Mouse (Mus musculus) right cerebral cortex, adult 18-20 months (tissue): ENCODE data around the gene Myom1.

Experiments used
- DNase-seq: peaks from one replicate; pipeline ENCODE4 v3.0.0; 2022; ENCODE audit warnings: mixed read lengths

Myom1 gene

DNA sequence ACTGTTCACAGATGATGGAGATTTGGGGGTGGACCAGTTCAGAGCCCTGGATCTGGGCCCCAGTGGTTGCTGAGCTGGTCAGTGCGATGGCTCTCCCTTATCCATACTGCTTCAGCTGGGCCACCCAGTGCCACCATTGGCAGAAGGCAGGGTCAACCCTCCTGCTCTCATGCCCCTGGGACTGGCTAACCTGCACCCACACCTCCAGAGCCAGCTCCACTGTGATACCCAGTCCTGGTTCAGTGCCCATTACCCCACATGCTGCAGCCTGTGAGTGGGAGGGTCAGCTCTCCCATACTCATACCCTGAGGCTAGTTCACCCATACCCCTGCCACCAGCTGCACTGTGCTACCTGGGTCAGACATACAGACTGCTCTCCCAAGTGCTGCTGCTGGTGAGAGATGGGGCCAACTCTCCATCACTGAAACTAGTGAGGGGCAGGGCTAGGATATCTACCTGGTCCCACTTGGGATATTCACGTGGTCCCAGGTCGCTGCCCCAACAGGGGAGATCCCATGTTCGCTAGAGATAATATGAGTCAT lies 15.1 kb downstream of the Myom1 start:
- DNase-seq: no peak

DNA sequence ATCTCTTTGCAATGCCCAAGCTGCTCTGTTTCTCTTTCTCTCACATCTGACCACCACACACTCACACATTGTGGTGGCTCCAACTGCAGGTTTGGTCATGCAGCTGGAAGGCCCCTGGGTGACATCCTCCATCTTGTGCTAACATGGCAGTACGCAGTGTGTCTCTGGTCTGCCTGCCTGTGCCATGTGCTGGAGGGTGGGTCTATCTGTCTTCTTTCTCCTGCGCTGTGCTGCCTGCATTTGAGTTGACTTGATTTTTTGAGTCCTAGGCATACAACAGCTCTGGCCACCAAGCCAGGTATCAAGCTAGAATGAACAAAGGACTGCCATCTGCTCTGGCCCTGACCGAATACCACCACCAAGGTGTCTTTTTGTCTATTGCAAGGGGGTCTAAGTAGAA lies 15.7 kb downstream of the Myom1 start:
- no peak for DNase-seq

DNA sequence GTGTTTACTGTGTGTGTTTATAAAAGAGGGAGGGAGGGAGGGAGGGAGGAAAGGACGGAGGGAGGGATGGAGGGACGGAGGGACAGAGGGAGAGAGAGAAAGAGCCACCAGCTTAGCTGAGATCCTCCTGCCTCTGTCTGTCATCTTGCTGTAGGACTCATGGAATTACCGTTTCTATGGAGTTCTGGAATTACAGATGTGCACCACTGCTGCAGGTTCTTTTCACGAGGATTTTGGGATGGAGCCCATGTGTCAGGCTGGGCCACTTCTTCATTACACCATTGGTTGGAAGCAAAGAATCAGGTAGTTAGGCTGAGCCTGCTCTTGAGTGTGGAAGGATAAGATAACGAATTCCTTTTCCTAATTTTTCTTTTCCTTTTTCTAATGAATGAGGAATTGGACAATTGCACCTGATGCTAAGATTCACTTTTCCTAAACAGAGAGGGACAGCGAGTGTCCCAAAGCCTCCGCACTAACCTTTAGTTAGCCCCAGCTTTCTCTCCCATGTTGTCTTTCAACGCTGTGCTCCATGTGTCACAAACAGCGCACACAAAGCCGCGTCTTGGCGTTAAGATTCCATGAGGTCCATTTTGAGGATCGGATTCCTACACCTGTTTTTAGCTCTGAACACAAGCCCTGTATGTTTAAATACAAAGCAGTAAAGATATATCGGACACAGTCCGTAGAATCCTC lies 16.3 kb downstream of the Myom1 start:
- DNase-seq: no peak

GRCm38 (mm10) chr17:71019309-71019655 lies 16.8 kb downstream of the Myom1 start:
- no peak for DNase-seq

DNA sequence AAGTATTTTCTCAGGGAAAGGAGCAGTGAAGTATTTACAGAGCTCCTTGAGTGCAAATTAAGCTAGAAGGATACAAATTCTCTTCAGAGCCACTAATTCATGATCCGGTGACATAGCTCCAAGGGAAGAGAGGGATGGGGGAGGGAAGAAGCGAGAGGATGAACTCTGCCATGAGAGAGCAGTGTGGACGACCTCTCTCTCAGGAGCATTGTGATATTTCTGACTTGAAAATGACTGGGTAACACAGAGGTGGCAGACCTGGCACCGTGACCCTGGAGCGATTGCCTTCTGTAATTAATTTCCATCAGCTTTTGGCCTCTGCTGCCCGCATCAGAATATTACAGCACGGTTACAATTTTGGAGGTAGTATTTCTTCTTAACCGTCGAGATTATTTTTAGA lies 17.4 kb downstream of the Myom1 start:
- no peak for DNase-seq

DNA sequence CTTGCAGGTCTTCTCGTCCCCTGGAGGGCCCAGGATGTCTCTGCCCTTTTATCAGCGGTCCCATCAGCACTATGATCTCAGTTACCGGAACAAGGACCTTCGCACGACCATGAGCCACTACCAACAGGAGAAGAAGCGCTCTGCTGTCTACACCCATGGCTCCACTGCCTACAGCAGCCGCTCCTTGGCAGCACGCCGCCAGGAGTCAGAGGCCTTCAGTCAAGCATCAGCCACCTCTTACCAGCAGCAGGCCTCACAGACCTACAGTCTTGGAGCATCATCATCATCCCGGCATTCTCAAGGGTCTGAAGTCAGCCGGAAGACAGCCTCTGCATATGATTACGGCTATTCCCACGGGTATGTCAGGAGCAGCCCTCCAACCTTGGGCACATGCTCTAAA lies 20.4 kb downstream of the Myom1 start:
- DNase-seq: no peak

DNA sequence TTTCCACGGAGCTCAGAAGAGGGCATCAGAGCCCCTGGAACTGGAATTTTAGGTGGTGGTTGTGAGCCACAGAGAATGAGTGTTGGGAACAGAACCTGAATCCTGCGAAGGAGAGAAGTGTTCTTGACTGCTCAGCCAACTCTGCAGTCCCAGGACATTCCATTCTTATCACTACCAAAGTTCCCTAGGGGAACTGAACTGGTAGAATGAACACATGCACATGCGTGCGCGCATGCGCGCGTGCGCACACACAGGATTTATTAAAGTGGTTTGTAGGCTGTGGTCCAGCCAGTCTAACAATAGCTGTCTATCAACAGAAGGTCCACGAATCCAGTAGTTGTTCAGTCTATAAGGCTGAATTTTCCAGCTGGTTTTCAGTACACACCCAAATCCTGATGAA lies 21.6 kb downstream of the Myom1 start:
- DNase-seq: no peak

- DNase-seq: no peak
These were observed 23.5 kb downstream of the Myom1 start for GRCm38 (mm10) chr17:71025922-71026321.

DNA sequence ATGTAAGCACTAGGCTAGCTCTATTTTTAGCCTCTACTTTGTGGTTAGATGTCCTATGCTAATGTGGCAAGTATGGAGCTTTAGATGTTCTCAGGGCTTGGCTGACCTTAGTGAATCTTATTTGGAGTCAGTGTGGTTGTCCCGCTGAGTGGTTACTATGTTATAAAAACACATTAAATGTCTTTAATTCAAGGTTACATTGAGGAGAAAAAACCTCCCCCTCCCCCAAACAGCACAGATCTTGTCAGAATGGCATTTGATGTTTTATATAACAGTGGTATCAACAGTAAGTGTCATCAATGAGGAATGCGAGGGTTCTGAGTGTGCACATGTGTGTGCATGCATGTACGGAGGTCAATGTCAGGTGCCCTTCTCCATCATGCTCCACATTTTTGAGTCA lies 24.8 kb downstream of the Myom1 start:
- DNase-seq: no peak

GRCm38 (mm10) chr17:71032719-71033118 lies 30.3 kb downstream of the Myom1 start:
- DNase-seq: no peak

GRCm38 (mm10) chr17:71034472-71034871 lies 32.0 kb downstream of the Myom1 start:
- no peak for DNase-seq

GRCm38 (mm10) chr17:71037188-71037587 lies 34.8 kb downstream of the Myom1 start:
- no peak for DNase-seq

DNA sequence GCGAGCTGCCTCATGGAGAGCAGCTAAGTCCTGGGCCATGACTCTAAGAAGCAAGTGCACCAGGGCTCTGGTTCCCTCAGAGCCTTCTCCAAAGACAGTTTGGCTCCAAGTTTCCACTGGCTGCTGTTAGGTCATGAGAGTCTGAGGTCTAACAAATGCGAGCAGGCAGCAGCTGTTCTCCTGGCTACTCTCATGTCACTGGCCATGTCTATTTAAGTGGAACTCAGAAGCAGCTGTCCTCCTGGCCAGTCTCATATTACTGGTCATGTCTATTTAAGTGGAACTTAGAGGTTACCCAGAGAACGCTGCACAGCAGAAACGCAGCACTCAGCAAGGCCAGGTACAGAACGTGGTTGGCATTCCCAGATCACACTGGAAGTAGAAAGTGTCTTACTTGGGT lies 36.4 kb downstream of the Myom1 start:
- no peak for DNase-seq

DNA sequence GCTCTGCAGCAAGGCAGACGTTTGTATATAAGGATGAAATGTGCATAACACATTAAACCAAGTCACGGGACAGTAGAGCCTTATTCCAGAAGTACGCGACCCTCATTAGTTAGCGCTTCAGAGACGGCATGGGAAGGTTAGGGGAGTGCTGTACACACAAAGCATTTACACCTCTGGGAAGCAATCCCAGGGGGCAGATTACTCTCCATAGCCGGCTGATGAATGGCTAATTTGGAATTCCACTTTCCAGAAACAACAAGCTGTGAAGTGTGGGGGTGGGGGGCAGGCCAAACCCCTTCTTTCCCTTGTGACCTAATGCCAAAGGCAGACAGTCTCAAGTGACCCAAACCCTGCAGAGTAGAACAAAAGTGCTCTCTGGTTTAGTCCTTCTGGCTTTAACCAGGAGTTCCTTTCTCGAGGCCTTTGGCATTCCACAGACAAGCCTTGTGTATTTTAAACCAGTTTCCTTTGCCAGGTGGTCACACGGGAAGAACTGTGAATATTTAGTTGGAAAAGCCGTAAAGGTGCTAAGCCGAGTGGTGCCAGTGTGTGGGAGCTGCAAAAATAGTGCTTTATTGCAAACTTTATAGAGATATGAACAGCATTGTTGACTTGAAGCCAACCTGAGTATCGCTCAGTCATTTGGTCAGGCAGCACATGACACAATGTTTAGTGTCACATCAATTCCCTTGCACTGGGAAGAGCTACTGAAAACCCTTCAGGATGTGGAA lies 37.6 kb downstream of the Myom1 start:
- DNase-seq: no peak

GRCm38 (mm10) chr17:71040582-71040880 lies 38.1 kb downstream of the Myom1 start:
- DNase-seq: no peak

DNA sequence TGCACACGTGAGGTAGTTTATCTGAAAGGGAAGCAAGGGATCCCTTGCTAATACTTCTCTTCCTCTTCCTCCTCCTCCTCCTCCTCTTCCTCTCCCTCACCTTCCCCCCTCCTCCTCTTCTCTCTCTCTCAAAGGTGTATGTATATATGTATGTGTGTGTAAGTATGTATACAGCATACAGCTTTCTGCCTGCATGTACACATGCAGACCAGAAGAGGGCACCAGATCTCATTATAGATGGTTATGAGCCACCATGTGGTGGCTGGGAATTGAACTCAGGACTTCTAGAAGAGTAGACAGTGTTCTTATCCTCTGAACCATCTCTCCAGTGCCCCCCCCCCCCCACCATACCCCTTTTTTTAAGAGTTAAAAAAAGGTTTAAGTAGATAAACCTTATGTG lies 40.2 kb downstream of the Myom1 start:
- no peak for DNase-seq

- no peak for DNase-seq
These were observed 43.2 kb downstream of the Myom1 start for GRCm38 (mm10) chr17:71045591-71045990.

DNA sequence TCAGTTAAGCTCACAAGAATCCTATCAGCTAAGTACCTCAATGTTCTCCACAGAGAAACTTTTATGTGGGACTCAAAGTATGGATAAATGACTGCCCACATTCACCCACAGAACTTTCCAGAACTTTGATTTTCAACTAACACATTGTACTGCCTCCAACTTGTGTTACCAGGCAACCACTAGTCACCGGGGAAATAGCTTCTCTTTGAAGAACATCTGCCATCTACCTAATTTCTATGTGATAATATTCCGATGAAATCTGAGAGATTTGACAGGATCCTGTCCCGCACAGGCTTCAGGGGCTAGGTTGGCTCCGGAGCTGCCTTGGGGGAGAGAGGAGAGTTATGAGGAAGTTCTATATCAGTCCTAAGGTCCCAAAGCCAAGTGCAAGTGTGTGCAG lies 44.4 kb downstream of the Myom1 start:
- no peak for DNase-seq

DNA sequence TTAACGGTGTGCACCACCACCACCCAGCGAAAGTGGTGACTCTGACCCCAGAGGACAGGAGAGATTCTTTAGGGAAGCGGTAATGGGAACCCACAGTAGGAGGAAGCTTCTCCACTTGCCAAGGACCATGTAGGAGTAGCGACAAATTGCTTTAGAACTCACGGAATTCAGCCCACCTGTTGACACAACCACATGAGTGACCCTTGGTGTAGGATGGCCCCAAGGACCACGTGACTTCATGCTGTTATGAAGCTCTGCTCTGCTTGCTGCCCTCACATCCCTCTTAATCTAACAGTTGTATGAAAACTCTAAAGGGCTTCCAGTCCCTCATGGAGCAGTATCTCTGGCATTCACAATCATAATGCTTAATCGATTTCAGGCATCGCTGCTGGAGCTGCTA lies 46.9 kb downstream of the Myom1 start:
- no peak for DNase-seq

DNA sequence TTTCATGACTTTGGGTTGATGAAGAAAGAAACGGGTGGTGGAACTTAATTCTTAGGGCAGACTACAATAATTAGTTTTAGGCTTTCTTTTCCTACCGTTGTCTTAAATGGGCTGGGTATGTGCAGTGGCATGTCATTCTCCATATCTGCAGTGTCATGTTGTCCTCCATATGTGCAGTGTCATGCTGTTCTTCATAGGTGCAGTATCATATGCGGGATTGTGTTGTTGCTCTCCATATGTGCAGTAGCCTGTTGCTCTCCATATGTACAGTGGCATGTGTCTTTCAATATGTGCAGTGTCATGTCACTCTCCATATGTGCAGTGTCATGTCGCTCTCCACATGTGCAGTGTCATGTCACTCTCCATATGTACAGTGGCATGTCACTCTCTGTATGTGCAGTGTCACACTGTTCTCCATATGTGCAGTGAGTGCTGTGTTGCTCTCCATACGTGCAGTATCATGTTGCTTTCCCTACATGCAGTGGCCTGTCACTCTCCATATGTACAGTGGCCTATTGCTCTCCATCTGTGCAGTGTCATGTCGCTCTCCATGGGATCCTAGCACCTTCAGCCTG lies 50.8 kb downstream of the Myom1 start:
- DNase-seq: no peak

GRCm38 (mm10) chr17:71055203-71055894 lies 52.9 kb downstream of the Myom1 start:
- no peak for DNase-seq

GRCm38 (mm10) chr17:71056405-71056804 lies 54.0 kb downstream of the Myom1 start:
- no peak for DNase-seq

- DNase-seq: no peak
These were observed 55.3 kb downstream of the Myom1 start for GRCm38 (mm10) chr17:71057758-71058157.

DNA sequence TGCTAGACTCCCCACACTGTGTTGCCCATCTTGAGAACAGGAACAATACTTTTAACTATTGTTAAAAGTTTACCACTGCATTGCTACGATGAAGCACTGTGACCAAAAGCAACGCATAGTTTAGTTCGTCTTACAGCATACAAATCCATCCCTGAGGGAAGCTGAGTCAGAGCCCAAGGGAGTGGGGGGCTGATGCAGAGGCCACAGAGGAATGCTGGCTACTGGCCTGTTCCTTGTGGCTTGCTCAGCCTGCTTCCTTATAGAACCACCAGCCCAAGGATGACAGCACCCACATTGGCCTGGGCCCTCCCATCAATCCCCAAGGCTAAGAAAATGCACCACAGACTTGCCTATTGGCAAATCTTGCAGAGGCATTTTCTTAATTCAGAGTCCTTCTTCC lies 56.8 kb downstream of the Myom1 start:
- DNase-seq: no peak
